Mouse (Mus musculus) urinary bladder, postnatal 14 days (tissue): Measurements from ENCODE around the gene Atl3.

ENCODE experiments used
- DNase-seq: peaks from one replicate; pipeline ENCODE4 v3.0.0; 2021; ENCODE audit warnings: low spot score

Atl3 gene

GRCm38 (mm10) chr19:7561456-7561855 lies 67.6 kb downstream of the Atl3 start:
- no peak for DNase-seq

DNA sequence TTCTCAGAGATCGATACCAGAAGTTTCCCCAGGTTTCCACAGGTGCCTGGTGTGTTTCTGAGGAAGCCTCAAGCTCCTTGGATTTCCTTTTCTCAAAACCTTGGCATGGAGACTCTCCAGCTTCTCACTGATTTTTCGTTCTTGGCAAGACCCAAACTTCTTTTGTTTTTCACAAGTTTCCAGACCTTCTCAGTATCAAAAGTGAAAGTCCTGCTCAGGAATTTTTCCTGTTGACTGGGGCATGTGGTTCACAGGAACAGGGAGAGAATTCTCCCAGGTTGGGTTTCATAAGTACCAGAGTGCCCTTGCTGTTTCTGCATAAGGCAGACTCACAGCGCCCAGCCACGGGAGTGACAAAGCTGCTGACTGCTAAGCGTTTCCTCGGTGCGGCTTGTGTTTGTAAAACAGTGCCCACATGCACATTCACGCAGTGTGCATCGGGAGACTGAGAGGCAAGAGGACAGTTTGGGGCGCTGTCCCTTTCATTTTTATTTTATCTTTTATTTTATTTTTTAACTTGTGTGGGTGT lies 68.8 kb downstream of the Atl3 start:
- no peak for DNase-seq

DNA sequence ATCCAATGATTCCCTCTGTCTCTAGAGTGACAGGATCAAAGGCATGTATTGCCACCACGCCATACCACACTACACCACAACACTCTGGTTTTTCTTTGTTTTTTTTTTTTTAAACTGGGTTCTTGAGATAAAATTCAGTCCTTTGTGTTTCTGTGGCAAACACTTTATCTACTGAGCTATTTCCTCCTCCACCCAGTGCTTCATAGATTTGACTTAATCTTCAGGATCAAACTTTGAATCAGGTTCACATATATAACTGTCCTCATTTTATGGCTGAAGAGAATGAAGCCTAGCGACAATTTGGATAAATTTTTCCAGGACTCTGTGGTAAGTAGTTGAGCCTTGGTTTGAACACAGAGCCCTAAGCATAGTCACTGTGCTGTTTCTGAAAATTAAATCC lies 69.8 kb downstream of the Atl3 start:
- no peak for DNase-seq

DNA sequence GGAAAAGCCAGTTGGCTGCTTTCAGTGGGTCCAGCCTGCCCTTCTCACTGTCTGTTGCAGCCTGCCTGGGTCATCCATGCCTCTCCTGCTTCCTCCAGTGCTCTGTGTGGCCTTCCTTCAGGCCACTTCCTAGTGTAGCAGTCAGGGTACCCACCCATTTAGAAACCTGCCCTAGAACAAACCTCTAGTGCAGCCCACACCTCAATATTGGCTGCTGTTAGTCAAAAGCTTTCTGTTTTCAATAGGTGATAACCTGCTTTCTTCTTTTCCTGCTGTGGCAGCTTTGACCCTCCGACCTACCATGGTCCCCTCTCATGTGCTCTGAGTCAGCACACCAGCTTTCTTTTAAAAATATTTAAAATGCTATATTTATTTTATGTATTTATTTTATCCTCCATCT lies 70.6 kb downstream of the Atl3 start:
- DNase-seq, result no peak

DNA sequence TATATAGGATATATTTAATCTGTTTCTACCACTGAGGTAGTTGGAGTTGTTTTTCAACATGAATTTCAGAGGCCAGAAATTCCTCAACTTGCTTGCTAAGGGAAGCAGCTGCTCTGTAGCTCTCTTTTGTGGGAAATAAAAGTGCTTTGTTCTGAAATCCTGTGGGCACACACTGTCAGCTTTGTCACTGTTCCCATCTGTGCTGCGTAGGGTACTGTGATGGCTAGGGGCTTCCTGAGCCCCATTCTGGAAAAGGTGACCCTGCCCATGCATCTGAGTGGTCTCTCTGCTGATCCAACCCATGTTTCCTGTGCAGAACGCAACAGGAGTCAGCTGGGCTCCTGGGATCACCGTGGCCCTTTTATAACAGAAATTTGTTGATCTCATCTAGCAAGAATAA lies 73.0 kb downstream of the Atl3 start:
- DNase-seq, result no peak

DNA sequence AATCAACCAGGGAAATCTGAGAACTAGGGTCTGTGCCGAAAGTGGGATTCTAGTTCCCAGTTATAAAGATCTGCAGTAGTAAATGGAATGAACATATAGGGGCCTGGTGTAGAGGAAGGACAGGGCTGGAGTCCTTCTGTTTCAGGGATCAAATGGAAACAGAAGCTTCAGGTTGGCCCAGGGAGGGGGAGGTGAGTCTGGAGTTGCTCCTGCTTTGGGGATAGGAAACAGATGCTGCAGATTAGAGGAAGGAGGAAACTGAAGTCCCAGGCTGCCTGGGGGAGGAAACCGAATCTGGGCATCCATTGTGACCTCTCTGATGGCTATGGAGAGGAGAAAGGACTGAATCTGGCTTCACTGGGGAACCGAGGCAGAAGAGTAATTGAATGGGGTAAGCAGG lies 74.5 kb downstream of the Atl3 start:
- no peak for DNase-seq

GRCm38 (mm10) chr19:7569650-7570049 lies 75.8 kb downstream of the Atl3 start:
- no peak for DNase-seq

DNA sequence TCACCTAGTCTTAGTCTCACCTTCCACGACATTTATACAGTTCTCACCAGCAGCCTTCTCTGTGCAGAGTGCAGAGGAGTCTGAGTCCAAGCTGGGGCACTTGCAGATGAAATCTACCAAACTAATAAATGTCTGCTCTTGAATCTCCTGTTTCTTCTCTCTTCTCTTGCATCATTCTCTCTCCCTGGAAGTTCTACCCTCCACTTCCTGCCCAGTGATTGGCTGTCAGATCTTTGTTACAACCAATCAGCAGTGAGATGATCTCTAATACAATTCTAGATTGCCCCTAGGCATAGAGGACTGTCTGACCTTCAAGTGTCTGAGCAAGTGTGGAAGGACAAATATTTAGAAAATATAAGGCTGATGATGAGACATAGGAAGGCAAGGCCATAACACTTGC lies 82.3 kb downstream of the Atl3 start:
- no peak for DNase-seq

DNA sequence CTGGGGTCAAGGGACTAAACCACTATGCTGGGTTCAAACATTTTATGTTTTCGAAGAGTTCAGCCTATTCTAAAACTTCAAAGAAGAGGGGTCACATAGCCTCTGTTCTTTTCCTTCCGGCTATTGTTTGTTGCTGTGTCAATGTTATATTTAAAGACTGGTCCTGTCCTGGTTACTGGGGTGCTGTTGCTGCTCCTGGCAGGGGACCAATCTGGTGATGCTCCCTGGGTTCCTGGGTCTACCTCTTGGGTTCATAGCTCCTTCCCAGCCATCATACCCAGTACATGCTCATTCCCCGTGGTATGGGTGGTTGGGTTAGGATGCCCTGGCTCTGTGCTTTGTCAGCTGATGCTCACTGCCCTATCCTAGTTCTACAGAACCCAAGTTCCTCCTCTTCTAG lies 83.9 kb downstream of the Atl3 start:
- DNase-seq, result no peak

- peak; percentile 29 for DNase-seq
These were observed 87.2 kb downstream of the Atl3 start for GRCm38 (mm10) chr19:7581042-7581441.

GRCm38 (mm10) chr19:7583101-7583500 lies 89.3 kb downstream of the Atl3 start:
- DNase-seq, result peak; percentile 58

DNA sequence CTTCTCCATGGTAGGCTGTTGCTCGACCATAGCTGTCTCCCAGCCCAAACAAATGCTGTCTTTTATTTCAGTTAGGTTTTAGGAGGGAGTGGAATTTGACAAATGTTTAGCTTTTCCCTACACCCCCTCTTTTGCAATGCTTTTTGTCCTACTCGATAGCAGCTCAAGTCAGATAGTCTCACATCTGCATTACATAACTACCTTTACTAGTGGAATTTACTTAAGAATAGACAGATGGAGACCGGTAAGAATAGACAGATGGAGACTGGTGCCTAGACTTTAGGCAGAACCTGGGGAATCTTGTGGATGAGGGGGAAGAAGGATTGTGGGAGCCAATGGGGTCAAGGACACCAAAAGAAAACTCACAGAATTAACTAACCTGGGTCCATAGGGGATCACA lies 89.8 kb downstream of the Atl3 start:
- DNase-seq, result no peak

GRCm38 (mm10) chr19:7585279-7585678 lies 91.4 kb downstream of the Atl3 start:
- DNase-seq, result no peak

DNA sequence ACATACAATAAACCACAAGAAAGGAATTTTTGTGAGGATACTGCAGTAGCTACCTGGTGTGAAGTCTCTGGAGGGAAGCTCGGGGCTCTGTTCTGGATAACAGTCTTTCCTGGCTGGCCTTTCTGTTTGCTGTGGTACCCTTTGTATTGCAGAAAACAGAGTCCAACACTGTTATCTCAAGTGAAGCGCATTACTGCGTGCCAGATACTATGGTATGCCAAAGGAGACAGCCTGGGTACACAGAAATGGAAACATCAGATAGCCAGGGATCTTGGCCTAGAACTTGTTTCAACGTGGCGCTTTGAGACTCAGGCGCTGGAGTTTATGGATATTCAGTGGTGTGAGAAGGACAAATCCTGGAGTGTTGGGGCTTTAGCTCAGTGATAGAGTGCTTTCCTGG lies 91.9 kb downstream of the Atl3 start:
- DNase-seq, result no peak
